Mouse (Mus musculus): ENCODE measurements around the gene Myh9. TPM values are rescaled to one million over a fixed set of nuclear protein-coding genes. Genes with fewer than 3 reads are reported as not detected.

Myh9 gene
- total RNA-seq, 1 experiment, result 152 TPM

DNA sequence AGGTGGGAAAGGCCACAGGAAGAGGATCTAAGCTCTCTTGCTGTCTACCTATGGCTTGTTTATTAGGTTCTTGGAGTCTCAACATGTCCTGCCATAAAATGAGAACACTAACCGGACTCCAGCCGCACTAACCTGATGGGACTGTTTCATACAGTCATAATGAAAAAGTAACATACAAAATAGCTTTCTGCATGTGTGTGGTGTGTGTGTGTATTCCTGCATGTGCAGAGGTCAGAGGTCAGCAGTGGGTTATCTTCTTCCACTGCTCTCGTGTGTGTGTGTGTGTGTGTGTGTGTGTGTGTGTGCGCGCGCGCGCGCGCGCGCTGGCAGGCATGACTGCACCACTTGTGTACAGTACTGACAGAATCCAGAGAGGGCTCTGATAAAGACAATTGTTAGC is 13.7 kb downstream of the Myh9 start:
- H3K9ac ChIP-seq (ENCODE audit: insufficient read depth, low read depth, low read length, poor library complexity, severe bottlenecking), result peak overlapping the region; percentile 4; the same call in 1 of the 2 replicates
- H3K36me3 ChIP-seq (ENCODE audit: control insufficient read depth, insufficient read depth, low read length, poor library complexity, severe bottlenecking), result peaks cover 13% of the 10 kb centered on the region
- no peak for TF ChIP-seq ZNF384 (IDR thresholded peaks at IDR 0.05; ENCODE audit: low read depth, low read length)
- no peak for TF ChIP-seq MAFK (IDR thresholded peaks at IDR 0.05; ENCODE audit: insufficient read depth, low read depth, low read length)
- peak overlapping the region; percentile 77 for H3K27ac ChIP-seq (ENCODE audit: insufficient read depth, low read depth, low read length, poor library complexity, severe bottlenecking)
- no peak for DNase-seq (ENCODE audit: low read depth, low spot score)
- 0 out of 4 replicates have a peak overlapping the region, but pooled peaks of 1 of the 2 experiments have one; percentile 28 for H3K4me3 ChIP-seq (ENCODE audit: insufficient read depth in 1 of 2, low read depth in 1 of 2, low read length in 2 of 2, poor library complexity in 1 of 2, severe bottlenecking in 1 of 2)
- H3K4me1 ChIP-seq (ENCODE audit: control insufficient read depth in 2 of 2, insufficient read depth in 2 of 2, low read length in 2 of 2, poor library complexity in 1 of 2), result peaks cover 15 to 46% of the 10 kb centered on the region in 2 experiments
- in situ Hi-C loops (cut with MboI; ENCODE audit: low sequenced_read_pairs in 2 of 2, unreplicated experiment in 2 of 2), result no loop called here
- no peaks in the 10 kb centered on the region for H3K9me3 ChIP-seq (ENCODE audit: control insufficient read depth, insufficient read depth, low read depth, low read length)

DNA sequence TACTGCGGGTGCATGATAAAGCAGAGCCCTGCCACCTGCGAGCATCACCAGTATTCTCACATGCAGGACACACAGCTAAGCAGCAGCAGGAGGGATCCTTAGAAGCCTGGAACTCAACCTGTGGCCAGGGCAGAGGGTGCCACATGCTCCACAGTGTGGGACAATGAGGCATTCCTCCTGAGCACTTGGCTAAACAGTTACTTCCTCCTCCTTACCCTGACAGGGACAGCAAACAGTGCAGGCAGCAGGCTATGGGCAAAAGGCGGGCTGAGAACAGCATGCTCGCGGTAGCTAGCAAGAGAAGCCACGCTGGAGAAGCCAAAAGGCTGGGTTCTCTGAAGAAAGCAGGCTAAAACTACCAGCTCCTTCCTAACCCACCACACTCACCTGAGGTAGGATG is 14.2 kb downstream of the Myh9 start:
- DNase-seq (ENCODE audit: low read depth, low spot score), result no peak
- no peaks in the 10 kb centered on the region for H3K9me3 ChIP-seq (ENCODE audit: control insufficient read depth, insufficient read depth, low read depth, low read length)
- H3K4me3 ChIP-seq (ENCODE audit: insufficient read depth in 1 of 2, low read depth in 1 of 2, low read length in 2 of 2, poor library complexity in 1 of 2, severe bottlenecking in 1 of 2), result peak overlapping the region in 1 of 2 experiments; percentile 28; a peak in 1 of 4 replicates
- H3K36me3 ChIP-seq (ENCODE audit: control insufficient read depth, insufficient read depth, low read length, poor library complexity, severe bottlenecking), result peaks cover 13% of the 10 kb centered on the region
- H3K27ac ChIP-seq (ENCODE audit: insufficient read depth, low read depth, low read length, poor library complexity, severe bottlenecking), result peak overlapping the region; percentile 77
- in situ Hi-C loops (cut with MboI; ENCODE audit: low sequenced_read_pairs in 2 of 2, unreplicated experiment in 2 of 2), result no loop called here
- TF ChIP-seq ZC3H11A (IDR thresholded peaks at IDR 0.05; ENCODE audit: borderline replicate concordance, low read depth, low read length) (no peak), MAFK (IDR thresholded peaks at IDR 0.05; ENCODE audit: insufficient read depth, low read depth, low read length) (no peak), ZNF384 (IDR thresholded peaks at IDR 0.05; ENCODE audit: low read depth, low read length) (no peak), HCFC1 (IDR thresholded peaks at IDR 0.05; ENCODE audit: borderline replicate concordance, insufficient read depth, low read length) (no peak), CHD2 (IDR thresholded peaks at IDR 0.05; ENCODE audit: low read depth, low read length) (no peak)
- peaks cover 17 to 48% of the 10 kb centered on the region in 2 experiments for H3K4me1 ChIP-seq (ENCODE audit: control insufficient read depth in 2 of 2, insufficient read depth in 2 of 2, low read length in 2 of 2, poor library complexity in 1 of 2)
- H3K9ac ChIP-seq (ENCODE audit: insufficient read depth, low read depth, low read length, poor library complexity, severe bottlenecking), result peak overlapping the region; percentile 4; the same call in 1 of the 2 replicates

DNA sequence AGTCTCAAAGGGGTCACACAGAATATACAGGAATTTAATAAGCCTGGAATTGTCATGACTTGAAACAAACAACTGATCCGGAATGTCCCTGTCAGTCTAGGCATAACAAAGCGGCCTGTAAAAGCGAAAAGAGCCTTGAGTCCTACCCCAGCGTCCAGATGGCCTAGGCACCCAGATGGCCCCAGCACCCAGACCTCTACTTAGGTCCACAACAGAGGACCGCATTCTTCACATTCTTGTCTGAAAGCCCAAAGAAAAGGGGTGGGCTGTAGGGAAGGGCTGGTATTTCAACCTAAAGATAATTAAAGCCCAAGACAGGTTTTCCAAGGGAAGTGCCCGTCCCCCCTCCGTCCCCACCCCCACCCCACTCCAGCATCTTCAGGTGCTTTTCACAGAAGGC is 14.6 kb downstream of the Myh9 start:
- Histone ChIP-seq H3K4me3 (ENCODE audit: insufficient read depth in 1 of 2, low read depth in 1 of 2, low read length in 2 of 2, poor library complexity in 1 of 2, severe bottlenecking in 1 of 2) (no peak overlapping the region), H3K36me3 (ENCODE audit: control insufficient read depth, insufficient read depth, low read length, poor library complexity, severe bottlenecking) (peaks cover 13% of the 10 kb centered on the region), H3K9me3 (ENCODE audit: control insufficient read depth, insufficient read depth, low read depth, low read length) (no peaks in the 10 kb centered on the region), H3K9ac (ENCODE audit: insufficient read depth, low read depth, low read length, poor library complexity, severe bottlenecking) (no peak overlapping the region), H3K4me1 (ENCODE audit: control insufficient read depth in 2 of 2, insufficient read depth in 2 of 2, low read length in 2 of 2, poor library complexity in 1 of 2) (peaks cover 18 to 48% of the 10 kb centered on the region in 2 experiments), H3K27ac (ENCODE audit: insufficient read depth, low read depth, low read length, poor library complexity, severe bottlenecking) (peak overlapping the region; percentile 77)
- DNase-seq (ENCODE audit: low read depth, low spot score), result no peak
- TF ChIP-seq CHD2 (IDR thresholded peaks at IDR 0.05; ENCODE audit: low read depth, low read length), result 0 out of 2 replicates have a peak, but pooled peaks have one; percentile 26
- TF ChIP-seq HCFC1 (IDR thresholded peaks at IDR 0.05; ENCODE audit: borderline replicate concordance, insufficient read depth, low read length), result no peak
- in situ Hi-C loops (cut with MboI; ENCODE audit: low sequenced_read_pairs in 2 of 2, unreplicated experiment in 2 of 2), result no loop called here

DNA sequence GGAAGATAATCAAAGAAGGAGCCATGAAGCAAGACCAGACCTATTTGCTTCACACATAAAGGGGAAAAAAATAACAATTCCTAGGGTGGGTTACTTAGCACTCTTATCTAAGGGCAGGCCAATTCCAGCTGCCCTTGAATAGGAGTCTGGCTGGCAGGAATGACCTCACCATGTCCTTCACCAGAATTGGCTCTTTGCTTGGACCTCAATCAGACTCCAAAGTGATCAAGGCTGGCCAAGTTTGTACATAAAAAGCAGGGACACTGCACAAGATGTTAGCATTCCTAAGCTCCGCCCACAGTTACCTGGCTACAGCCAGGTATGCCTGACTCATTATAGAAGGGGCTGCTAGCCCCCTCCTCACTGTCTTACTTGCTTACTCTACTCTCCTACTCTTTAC is 16.6 kb downstream of the Myh9 start:
- DNase-seq (ENCODE audit: low read depth, low spot score), result no peak
- H3K4me3 ChIP-seq (ENCODE audit: insufficient read depth in 1 of 2, low read depth in 1 of 2, low read length in 2 of 2, poor library complexity in 1 of 2, severe bottlenecking in 1 of 2), result no peak overlapping the region
- no peak overlapping the region for H3K9ac ChIP-seq (ENCODE audit: insufficient read depth, low read depth, low read length, poor library complexity, severe bottlenecking)
- peaks cover 9% of the 10 kb centered on the region; the same call in 1 of the 2 replicates for H3K36me3 ChIP-seq (ENCODE audit: control insufficient read depth, insufficient read depth, low read length, poor library complexity, severe bottlenecking)
- TF ChIP-seq MAFK (IDR thresholded peaks at IDR 0.05; ENCODE audit: insufficient read depth, low read depth, low read length) (no peak), HCFC1 (IDR thresholded peaks at IDR 0.05; ENCODE audit: borderline replicate concordance, insufficient read depth, low read length) (no peak), CHD2 (IDR thresholded peaks at IDR 0.05; ENCODE audit: low read depth, low read length) (no peak), ZC3H11A (IDR thresholded peaks at IDR 0.05; ENCODE audit: borderline replicate concordance, low read depth, low read length) (no peak), ZNF384 (IDR thresholded peaks at IDR 0.05; ENCODE audit: low read depth, low read length) (no peak)
- in situ Hi-C loops (cut with MboI; ENCODE audit: low sequenced_read_pairs in 2 of 2, unreplicated experiment in 2 of 2), result no loop called here
- H3K27ac ChIP-seq (ENCODE audit: insufficient read depth, low read depth, low read length, poor library complexity, severe bottlenecking), result no peak overlapping the region
- H3K4me1 ChIP-seq (ENCODE audit: control insufficient read depth in 2 of 2, insufficient read depth in 2 of 2, low read length in 2 of 2, poor library complexity in 1 of 2), result peaks cover 25 to 52% of the 10 kb centered on the region in 2 experiments; a peak in 3 of 4 replicates
- no peaks in the 10 kb centered on the region for H3K9me3 ChIP-seq (ENCODE audit: control insufficient read depth, insufficient read depth, low read depth, low read length)

DNA sequence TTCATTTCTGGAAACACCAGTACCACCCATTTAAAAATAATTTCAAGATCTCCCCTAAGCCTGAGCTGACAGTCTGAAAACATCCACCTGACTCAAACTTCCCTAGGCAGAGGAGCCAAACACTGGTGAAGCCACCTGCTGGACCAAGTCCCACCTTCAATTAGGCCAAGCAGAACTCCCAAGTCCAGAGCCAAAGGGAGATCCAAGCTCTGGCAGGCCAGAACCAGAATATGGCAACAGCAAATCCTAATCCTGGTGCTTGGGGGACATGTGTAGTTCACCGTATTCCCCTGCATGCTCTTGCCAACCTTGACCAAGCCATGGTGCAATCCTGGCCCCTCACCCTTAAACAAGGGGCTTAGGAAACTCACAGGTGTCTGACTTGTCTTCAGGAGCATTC is 17.7 kb downstream of the Myh9 start:
- TF ChIP-seq ZNF384 (IDR thresholded peaks at IDR 0.05; ENCODE audit: low read depth, low read length) (no peak), MAFK (IDR thresholded peaks at IDR 0.05; ENCODE audit: insufficient read depth, low read depth, low read length) (no peak), ZC3H11A (IDR thresholded peaks at IDR 0.05; ENCODE audit: borderline replicate concordance, low read depth, low read length) (no peak), HCFC1 (IDR thresholded peaks at IDR 0.05; ENCODE audit: borderline replicate concordance, insufficient read depth, low read length) (no peak), CHD2 (IDR thresholded peaks at IDR 0.05; ENCODE audit: low read depth, low read length) (no peak)
- no peak overlapping the region for H3K27ac ChIP-seq (ENCODE audit: insufficient read depth, low read depth, low read length, poor library complexity, severe bottlenecking)
- in situ Hi-C loops (cut with MboI; ENCODE audit: low sequenced_read_pairs in 2 of 2, unreplicated experiment in 2 of 2), result no loop called here

More for the DNA sequence above, 17.7 kb downstream of the Myh9 start:
- no peak for DNase-seq (ENCODE audit: low read depth, low spot score)
- H3K4me3 ChIP-seq (ENCODE audit: insufficient read depth in 1 of 2, low read depth in 1 of 2, low read length in 2 of 2, poor library complexity in 1 of 2, severe bottlenecking in 1 of 2), result no peak overlapping the region
- H3K36me3 ChIP-seq (ENCODE audit: control insufficient read depth, insufficient read depth, low read length, poor library complexity, severe bottlenecking), result peaks cover 5% of the 10 kb centered on the region; the same call in 1 of the 2 replicates
- no peaks in the 10 kb centered on the region for H3K9me3 ChIP-seq (ENCODE audit: control insufficient read depth, insufficient read depth, low read depth, low read length)
- no peak overlapping the region for H3K9ac ChIP-seq (ENCODE audit: insufficient read depth, low read depth, low read length, poor library complexity, severe bottlenecking)
- H3K4me1 ChIP-seq (ENCODE audit: control insufficient read depth in 2 of 2, insufficient read depth in 2 of 2, low read length in 2 of 2, poor library complexity in 1 of 2), result peaks cover 23 to 51% of the 10 kb centered on the region in 2 experiments; a peak in 3 of 4 replicates

Measured in ES-E14 (cell line).